Mouse (Mus musculus) megakaryocyte, embryonic 14.5 days (primary cell): ENCODE measurements around the gene Zfp609.

Source experiments
- FLI1 ChIP-seq: IDR thresholded peaks from 2 replicates; pipeline ENCODE4 v1.6.1; 2012; ENCODE audit warnings: low read length, inconsistent platforms, mixed read lengths
- GATA1 ChIP-seq: IDR thresholded peaks from 3 replicates; pipeline ENCODE4 v1.6.1; 2012; ENCODE audit warnings: mixed read lengths, low read length, inconsistent platforms, borderline replicate concordance

DNA sequence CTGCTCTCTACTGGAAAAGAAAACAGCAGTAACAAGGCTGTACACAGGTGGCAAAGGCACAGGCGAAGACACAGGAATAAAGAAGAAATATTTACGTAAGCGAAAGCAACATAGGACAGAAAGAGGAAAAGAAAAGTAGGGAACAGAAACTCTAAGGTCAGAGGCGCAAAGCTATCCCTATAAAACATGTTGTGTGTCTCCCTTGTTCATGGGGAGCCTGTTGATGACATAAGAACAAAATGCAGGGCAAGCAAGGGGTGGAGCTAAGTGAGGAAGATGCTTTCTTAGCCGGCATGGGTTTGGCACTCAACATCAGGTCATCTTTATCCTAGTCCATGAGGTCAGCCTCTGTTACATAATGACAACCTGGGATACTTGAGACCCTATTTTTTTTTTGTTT is 109.2 kb downstream of the Zfp609 start:
- TF ChIP-seq GATA1 (no peak), FLI1 (no peak)
